In genomic region chr5:134911901-134912300, GRCm38 (mm10) we compare ENCODE assay signal across 23 mouse cellular contexts. TPM values are rescaled to one million over a fixed set of nuclear protein-coding genes. Genes with fewer than 3 reads are reported as not detected.
"Had no signal": no experiment of that assay in that cellular context is flagged by ENCODE, and none has a peak within 500 bp of the region (broad histone marks: within the 10 kb centered on the region; RNA-seq: fewer than 3 reads in every experiment).

No protein-coding gene starts in this region.

- H3K4me3 ChIP-seq: kidney, embryonic 15.5 days; left cerebral cortex, adult 2 months; limb, embryonic 10.5 days; megakaryocyte, embryonic 14.5 days; midbrain, embryonic 15.5 days; neural tube, embryonic 12.5 days had no signal

- H3K27me3 ChIP-seq: midbrain, embryonic 15.5 days had no signal

- H3K36me3 ChIP-seq: kidney, embryonic 15.5 days; limb, embryonic 10.5 days; midbrain, embryonic 15.5 days; neural tube, embryonic 12.5 days had no signal

- DNase-seq: kidney, adult 2 months; kidney, postnatal 14 days; lung, embryonic 14.5 days; lung, postnatal 14 days; spleen, adult 18-20 months; thymus, postnatal 4 days had no signal

- H3K4me1 ChIP-seq: limb, embryonic 10.5 days; neural tube, embryonic 12.5 days had no signal

- H3K9ac ChIP-seq: kidney, embryonic 15.5 days; lung, embryonic 14.5 days; midbrain, embryonic 15.5 days; neural tube, embryonic 12.5 days had no signal

- H3K9me3 ChIP-seq: kidney, embryonic 15.5 days; limb, embryonic 10.5 days; midbrain, embryonic 15.5 days; neural tube, embryonic 12.5 days had no signal

- ATAC-seq: intestine, embryonic 16.5 days; midbrain, embryonic 15.5 days had no signal

- H3K27ac ChIP-seq: kidney, embryonic 15.5 days; left cerebral cortex, adult 2 months; limb, embryonic 10.5 days; macrophage; midbrain, embryonic 15.5 days; neural tube, embryonic 12.5 days had no signal

- H3K4me2 ChIP-seq: kidney, embryonic 15.5 days; lung, embryonic 14.5 days; midbrain, embryonic 11.5 days; midbrain, embryonic 15.5 days; neural tube, embryonic 12.5 days had no signal

RNA-seq across cellular contexts. Expression of gene Cldn13, which starts 3.4 kb away (rescaled TPM):
- total RNA-seq: layer of hippocampus, adult 8-10 months; layer of hippocampus, postnatal 25 days; left cerebral cortex, adult 2 months; left cerebral cortex, postnatal 14 days; monocyte, adult 5-6 weeks; neutrophil, adult 5-6 weeks had no signal
- polyA plus RNA-seq: kidney, adult 2 months; macrophage; midbrain, embryonic 15.5 days had no signal

RNA-seq across cellular contexts. Expression of gene Tmem270, which starts 5.4 kb away (rescaled TPM):
- total RNA-seq: layer of hippocampus, adult 8-10 months; layer of hippocampus, postnatal 25 days; left cerebral cortex, adult 2 months; left cerebral cortex, postnatal 14 days; monocyte, adult 5-6 weeks; neutrophil, adult 5-6 weeks had no signal
- polyA plus RNA-seq: intestine, embryonic 16.5 days; kidney, embryonic 15.5 days; large intestine, adult 2 months; limb, embryonic 10.5 days; limb, embryonic 14.5 days; lung, embryonic 14.5 days; macrophage; midbrain, embryonic 11.5 days; midbrain, embryonic 15.5 days; neural tube, embryonic 12.5 days; stomach, embryonic 14.5 days had no signal

RNA-seq across cellular contexts. Expression of gene Mettl27, which starts 20.3 kb away (rescaled TPM):
- total RNA-seq: monocyte, adult 5-6 weeks had no signal

RNA-seq across cellular contexts. Expression of gene Cldn4, which starts 34.8 kb away (rescaled TPM):
- total RNA-seq: layer of hippocampus, adult 8-10 months; layer of hippocampus, postnatal 25 days; left cerebral cortex, adult 2 months; left cerebral cortex, postnatal 14 days; monocyte, adult 5-6 weeks had no signal
- polyA plus RNA-seq: macrophage; midbrain, embryonic 15.5 days had no signal
